Mouse (Mus musculus): ENCODE results near the gene Macf1. TPM values are rescaled to one million over a fixed set of nuclear protein-coding genes. Genes with fewer than 3 reads are reported as not detected.
A peak's percentile ranks its signal among the peaks of the same experiment; 100 is the strongest.

The Macf1 gene
- polyA plus RNA-seq, 1 experiment: 250 TPM

DNA sequence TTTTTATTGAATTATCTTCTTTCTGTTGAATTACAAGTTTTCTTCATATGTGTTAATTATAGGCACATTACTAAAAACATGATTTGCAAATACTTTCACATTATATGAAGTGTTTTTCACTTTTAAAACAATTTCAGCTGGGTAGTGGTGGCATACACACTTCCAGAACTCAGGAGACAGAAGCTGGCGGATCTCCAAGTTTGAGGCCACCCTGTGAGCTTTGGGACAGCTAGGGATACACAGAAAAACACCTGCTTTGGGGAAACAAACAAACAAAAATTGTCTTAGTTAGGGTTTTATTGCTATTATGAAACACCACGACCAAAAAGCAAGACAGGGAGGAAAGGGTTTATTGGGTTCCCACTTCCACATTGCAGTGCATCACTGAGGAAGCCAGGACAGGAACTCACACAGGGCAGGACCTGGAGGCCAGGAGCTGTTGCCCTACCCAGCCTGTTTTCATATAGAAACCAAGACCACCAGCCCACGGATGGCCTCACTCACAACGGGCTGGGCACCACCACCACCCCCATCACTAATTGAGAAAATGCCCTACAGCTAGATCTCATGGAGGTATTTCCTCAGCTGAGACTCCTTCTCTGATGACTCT lies 93.0 kb downstream of the Macf1 start:
- no peak for TF ChIP-seq CTCF (IDR thresholded peaks at IDR 0.05; ENCODE audit: borderline replicate concordance, insufficient read depth, low read length)
- no peak for TF ChIP-seq POLR2A (IDR thresholded peaks at IDR 0.05; ENCODE audit: low read depth, low read length)
- no peak overlapping the region for H3K27ac ChIP-seq (ENCODE audit: insufficient read depth, low read length)
- peaks cover 32% of the 10 kb centered on the region for H3K4me1 ChIP-seq (ENCODE audit: control insufficient read depth, insufficient read depth, low read length)
- no peak overlapping the region for H3K4me3 ChIP-seq (ENCODE audit: insufficient read depth, low read length)

DNA sequence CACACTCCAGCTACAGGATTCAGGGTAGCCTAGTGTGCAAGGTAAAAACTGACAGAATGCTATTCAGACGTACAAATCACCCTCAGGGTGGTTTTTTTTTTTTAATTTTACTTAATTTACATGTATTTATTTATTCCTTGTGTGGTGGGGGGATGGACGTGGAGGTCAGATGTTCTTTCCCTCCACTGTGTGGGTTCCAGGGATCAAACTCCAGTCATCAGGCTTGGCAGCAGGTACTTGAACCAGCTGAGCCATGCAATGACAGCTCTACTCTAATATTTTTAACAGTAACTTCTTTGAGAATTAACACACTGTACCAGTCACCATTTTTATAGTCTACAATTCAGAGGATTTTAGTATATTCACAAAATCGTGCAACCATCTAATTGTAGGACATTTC lies 94.7 kb downstream of the Macf1 start:
- H3K4me3 ChIP-seq (ENCODE audit: insufficient read depth, low read length): no peak overlapping the region
- H3K27ac ChIP-seq (ENCODE audit: insufficient read depth, low read length): no peak overlapping the region
- H3K4me1 ChIP-seq (ENCODE audit: control insufficient read depth, insufficient read depth, low read length): peaks cover 26% of the 10 kb centered on the region
- TF ChIP-seq POLR2A (IDR thresholded peaks at IDR 0.05; ENCODE audit: low read depth, low read length) (no peak), CTCF (IDR thresholded peaks at IDR 0.05; ENCODE audit: borderline replicate concordance, insufficient read depth, low read length) (no peak)

DNA sequence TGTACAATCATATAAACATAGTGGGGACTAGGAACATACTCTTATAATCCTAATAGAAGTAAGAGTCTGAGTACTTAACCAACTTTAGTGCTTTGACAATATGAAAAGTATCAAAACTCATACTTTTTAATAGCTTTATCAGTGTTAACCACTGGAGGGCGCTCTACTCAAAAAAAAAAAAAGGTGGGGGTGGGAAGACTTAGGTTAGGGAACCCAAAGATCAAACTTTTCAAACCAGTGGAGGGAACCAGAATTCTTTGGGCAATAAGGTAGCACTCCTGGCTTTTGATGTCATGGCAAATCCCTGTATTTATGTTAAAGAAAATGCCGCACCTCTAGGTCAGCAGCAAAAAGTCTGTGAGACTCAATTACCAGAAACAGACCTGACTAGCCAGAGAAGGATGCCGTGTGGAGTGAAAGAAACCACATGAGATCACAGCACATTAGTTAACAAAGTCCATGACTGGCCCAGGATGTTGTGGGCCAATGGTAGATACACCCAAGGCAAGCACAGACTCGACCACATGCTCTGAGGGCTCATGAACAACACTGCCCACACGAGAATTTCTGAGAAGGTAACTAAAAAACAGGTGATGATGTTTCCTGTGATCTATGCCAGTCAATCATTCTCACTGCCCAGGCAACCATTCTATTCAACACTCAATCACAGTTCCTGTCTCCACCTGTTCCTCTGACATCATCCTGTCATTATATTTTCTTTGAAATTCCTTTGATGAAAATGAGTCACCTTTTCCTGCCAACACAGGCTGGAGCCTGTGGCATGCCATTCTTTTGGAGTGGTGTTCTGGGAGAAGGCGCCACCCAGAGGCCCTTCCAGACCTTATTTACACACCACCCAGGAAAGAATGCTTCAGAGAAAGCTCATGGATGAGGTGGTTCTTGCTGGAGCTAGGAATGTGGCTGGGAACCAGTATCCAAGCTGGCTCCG lies 95.5 kb downstream of the Macf1 start:
- H3K4me1 ChIP-seq (ENCODE audit: control insufficient read depth, insufficient read depth, low read length): peaks cover 21% of the 10 kb centered on the region
- H3K27ac ChIP-seq (ENCODE audit: insufficient read depth, low read length): peak overlapping the region; percentile 34
- no peak overlapping the region for H3K4me3 ChIP-seq (ENCODE audit: insufficient read depth, low read length)
- TF ChIP-seq CTCF (IDR thresholded peaks at IDR 0.05; ENCODE audit: borderline replicate concordance, insufficient read depth, low read length): peak; percentile 13; the same call in 1 of the 2 replicates
- TF ChIP-seq POLR2A (IDR thresholded peaks at IDR 0.05; ENCODE audit: low read depth, low read length): no peak

DNA sequence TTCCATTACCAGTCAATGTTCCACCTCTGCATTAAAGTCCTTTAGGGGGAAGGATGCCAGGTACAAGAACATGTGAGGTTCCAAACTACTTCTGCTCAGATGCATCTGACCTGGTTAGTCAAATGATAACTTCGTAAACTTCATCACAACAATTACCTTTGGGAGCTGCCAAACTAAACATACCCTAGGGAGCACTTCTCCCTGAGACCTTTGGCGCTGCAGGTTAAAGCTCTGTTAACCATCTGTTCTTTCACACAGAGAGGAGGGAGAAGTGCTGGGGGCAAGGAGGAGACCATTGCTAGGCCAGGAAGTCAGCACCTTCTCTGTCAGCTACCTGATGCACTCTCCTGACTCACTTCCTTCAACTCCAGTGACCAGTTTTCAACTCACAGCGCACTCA lies 96.5 kb downstream of the Macf1 start:
- no peak overlapping the region for H3K4me3 ChIP-seq (ENCODE audit: insufficient read depth, low read length)
- H3K4me1 ChIP-seq (ENCODE audit: control insufficient read depth, insufficient read depth, low read length): peaks cover 14% of the 10 kb centered on the region
- TF ChIP-seq POLR2A (IDR thresholded peaks at IDR 0.05; ENCODE audit: low read depth, low read length) (no peak), CTCF (IDR thresholded peaks at IDR 0.05; ENCODE audit: borderline replicate concordance, insufficient read depth, low read length) (no peak)
- H3K27ac ChIP-seq (ENCODE audit: insufficient read depth, low read length): no peak overlapping the region

DNA sequence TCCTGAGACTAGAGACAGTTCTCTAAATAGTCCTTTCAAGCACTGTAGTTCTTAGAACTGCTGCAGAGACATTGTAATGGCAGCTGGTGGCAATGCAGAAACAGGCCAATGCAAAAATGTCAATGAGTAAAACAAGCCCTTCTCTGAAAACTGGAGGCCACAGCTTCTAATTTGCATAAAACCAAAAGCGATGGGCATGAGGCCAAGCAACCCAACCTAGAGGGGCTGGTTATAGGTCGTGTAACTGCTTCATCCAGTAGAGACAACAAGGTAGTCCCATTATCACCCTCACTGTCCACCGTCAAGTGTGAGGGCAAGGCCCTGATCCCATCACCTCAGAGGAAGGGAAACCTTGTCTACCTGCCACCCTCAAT lies 99.5 kb downstream of the Macf1 start:
- no peak for TF ChIP-seq CTCF (IDR thresholded peaks at IDR 0.05; ENCODE audit: borderline replicate concordance, insufficient read depth, low read length)
- TF ChIP-seq POLR2A (IDR thresholded peaks at IDR 0.05; ENCODE audit: low read depth, low read length): no peak
- H3K4me1 ChIP-seq (ENCODE audit: control insufficient read depth, insufficient read depth, low read length): peaks cover 14% of the 10 kb centered on the region
- H3K27ac ChIP-seq (ENCODE audit: insufficient read depth, low read length): no peak overlapping the region
- no peak overlapping the region for H3K4me3 ChIP-seq (ENCODE audit: insufficient read depth, low read length)

DNA sequence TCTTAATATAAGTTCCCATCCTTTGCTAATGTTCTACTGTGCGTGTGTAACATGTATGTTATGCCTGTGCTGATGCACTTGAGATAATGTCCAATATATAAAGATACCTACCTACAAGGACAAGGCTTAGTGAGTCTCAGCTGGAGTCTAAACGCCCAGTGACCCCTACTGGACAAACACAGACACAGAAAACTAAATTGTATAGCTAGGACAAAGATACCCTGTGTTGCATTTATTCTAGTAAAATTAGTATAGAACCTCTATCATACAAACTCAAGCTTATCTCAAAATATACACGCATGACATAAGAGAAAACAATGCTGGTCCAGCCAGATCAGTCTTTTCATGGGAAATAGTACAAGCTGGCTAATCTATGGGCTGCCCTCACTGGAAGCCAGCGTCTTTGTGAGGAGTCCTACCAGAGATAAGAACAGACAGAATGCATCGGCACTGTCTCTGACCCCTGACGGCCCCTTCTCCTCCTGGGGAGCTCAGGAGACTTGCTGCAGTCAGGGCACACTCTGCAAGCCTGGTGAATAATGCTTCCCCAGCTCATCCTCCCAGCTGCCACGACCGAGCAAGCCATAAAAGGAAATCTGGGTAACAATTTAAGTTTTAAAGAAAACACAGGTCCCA lies 100.0 kb downstream of the Macf1 start:
- Histone ChIP-seq H3K4me1 (ENCODE audit: control insufficient read depth, insufficient read depth, low read length) (peaks cover 12% of the 10 kb centered on the region), H3K4me3 (ENCODE audit: insufficient read depth, low read length) (no peak overlapping the region), H3K27ac (ENCODE audit: insufficient read depth, low read length) (no peak overlapping the region)
- no peak for TF ChIP-seq CTCF (IDR thresholded peaks at IDR 0.05; ENCODE audit: borderline replicate concordance, insufficient read depth, low read length)

DNA sequence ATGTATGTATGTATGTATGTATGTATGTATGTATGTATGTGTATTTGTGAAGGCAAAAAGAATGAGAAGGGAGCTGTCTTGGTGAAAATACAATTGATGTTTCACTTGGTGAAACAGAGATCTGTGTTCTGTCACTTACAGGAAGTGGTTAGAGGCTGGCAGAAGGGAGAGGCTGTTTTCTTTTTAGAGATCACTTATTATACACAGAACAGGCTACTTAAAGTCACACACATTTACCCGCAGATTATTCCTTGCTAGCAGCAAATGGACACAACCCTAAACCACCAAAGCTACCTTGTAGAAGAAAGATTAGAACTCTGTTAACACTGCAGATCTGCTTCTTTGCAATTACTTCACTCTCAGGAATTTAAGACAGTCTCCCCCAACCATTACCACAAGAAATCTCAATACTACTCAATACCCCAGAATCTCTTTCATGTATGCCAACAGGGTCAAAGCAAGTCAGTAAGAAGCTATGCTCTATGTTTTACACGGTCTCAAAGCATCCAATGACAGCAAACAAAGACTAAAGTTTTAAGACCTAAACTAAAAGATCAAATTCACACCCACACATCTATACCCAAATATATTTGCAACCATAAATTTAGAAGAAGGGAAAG lies 106.6 kb downstream of the Macf1 start:
- no peak overlapping the region for H3K4me3 ChIP-seq (ENCODE audit: insufficient read depth, low read length)

DNA sequence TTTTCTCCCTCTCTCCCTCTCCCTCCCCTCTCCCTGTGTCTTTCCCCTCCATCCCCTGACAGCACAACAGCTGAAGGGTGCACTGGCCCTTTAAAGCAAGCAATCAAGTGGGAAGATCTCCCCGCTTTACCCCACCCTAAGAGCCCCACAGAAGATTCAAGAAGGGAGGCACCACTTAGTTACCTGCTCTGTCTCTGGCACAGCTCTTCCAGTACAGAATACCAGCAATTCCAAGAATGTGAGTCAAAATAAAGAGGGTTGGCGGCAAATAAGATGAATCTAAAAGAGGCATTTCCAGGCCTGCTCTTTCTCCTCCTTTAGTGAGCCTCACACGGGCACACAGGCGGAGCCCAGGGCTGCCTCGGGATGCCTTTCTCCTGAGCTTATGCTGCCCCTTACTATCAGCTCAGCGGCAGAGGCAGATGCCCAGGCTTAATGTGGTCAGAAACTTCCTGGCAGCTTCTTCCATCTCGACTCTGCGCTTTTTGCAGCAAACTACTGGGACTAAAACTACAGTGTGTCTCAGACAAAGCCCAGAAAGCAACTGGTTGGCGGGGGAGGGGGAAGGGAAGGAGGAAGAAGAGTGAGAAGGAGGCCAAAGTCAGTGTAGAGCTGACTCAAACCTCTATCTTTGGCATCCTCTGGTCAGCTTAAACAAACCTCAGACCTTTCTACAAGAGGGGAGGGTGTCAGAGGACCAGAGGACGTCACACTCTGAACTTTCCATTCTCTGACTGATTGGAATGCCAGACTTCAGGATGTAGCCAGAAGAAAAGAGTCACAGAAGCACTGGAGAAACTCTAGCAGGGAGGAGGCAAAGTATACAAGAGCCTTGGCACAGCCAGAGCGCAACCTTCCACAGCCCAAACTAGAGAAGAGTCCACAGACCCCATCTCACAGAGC lies 111.5 kb downstream of the Macf1 start:
- no peak for TF ChIP-seq CTCF (IDR thresholded peaks at IDR 0.05; ENCODE audit: borderline replicate concordance, insufficient read depth, low read length)
- TF ChIP-seq POLR2A (IDR thresholded peaks at IDR 0.05; ENCODE audit: low read depth, low read length): peak; percentile 32; the same call in 1 of the 2 replicates
- peak overlapping the region; percentile 38 for H3K4me3 ChIP-seq (ENCODE audit: insufficient read depth, low read length)
- peaks cover 7% of the 10 kb centered on the region; the same call in 1 of the 2 replicates for H3K4me1 ChIP-seq (ENCODE audit: control insufficient read depth, insufficient read depth, low read length)
- peak overlapping the region; percentile 95 for H3K27ac ChIP-seq (ENCODE audit: insufficient read depth, low read length)

More for the DNA sequence above, 106.6 kb downstream of the Macf1 start:
- 0 out of 2 replicates have a peak overlapping the region, but pooled peaks have one; percentile 17 for H3K27ac ChIP-seq (ENCODE audit: insufficient read depth, low read length)
- peaks cover 3% of the 10 kb centered on the region; the same call in 1 of the 2 replicates for H3K4me1 ChIP-seq (ENCODE audit: control insufficient read depth, insufficient read depth, low read length)
- no peak for TF ChIP-seq POLR2A (IDR thresholded peaks at IDR 0.05; ENCODE audit: low read depth, low read length)
- TF ChIP-seq CTCF (IDR thresholded peaks at IDR 0.05; ENCODE audit: borderline replicate concordance, insufficient read depth, low read length): no peak

Data from embryonic fibroblast, embryonic 13.5 days (primary cell).